Mouse (Mus musculus) urinary bladder, postnatal 0 days (tissue): ENCODE results near the gene Dck. TPM values are rescaled to one million over a fixed set of nuclear protein-coding genes. Genes with fewer than 3 reads are reported as not detected.

Experiments
- polyA plus RNA-seq: library from polyadenylated mRNA; unstranded; fragments of >200 nt; fragmentation: Nextera tagmentation; extraction: Ambion mirVana; gene quantifications from 2 replicates; pipeline ENCODE4 v1.2.1, GENCODE M21; 2015

The Dck gene
- polyA plus RNA-seq: 7.7 and 12.6 TPM in 2 replicates

DNA sequence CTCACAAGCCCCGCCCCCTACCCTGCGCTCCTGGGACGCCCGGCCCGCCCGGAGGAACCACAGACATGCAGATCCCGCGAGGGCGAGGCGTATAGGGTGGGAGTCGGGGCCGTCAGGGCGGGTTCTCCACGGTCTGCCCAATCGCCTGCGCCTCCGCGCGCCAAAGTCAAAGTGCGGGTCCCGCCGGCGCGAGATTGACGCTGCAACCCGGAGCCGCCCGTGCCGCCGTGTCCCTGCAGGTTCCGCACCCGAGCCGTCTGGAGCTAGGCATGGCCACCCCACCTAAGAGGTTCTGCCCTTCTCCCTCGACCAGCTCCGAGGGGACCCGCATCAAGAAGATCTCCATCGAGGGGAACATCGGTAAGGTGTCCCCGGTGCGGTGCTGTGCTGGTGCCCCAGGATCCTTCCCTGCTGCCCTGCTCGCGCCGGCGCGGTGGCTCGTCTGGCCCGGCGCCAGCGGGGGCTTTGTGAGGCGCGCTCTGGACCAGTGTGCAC is at the start of gene Dck:
Gene Dck, plus strand, starts transcription at position 10 of the 495 bp plus-strand sequence.

DNA sequence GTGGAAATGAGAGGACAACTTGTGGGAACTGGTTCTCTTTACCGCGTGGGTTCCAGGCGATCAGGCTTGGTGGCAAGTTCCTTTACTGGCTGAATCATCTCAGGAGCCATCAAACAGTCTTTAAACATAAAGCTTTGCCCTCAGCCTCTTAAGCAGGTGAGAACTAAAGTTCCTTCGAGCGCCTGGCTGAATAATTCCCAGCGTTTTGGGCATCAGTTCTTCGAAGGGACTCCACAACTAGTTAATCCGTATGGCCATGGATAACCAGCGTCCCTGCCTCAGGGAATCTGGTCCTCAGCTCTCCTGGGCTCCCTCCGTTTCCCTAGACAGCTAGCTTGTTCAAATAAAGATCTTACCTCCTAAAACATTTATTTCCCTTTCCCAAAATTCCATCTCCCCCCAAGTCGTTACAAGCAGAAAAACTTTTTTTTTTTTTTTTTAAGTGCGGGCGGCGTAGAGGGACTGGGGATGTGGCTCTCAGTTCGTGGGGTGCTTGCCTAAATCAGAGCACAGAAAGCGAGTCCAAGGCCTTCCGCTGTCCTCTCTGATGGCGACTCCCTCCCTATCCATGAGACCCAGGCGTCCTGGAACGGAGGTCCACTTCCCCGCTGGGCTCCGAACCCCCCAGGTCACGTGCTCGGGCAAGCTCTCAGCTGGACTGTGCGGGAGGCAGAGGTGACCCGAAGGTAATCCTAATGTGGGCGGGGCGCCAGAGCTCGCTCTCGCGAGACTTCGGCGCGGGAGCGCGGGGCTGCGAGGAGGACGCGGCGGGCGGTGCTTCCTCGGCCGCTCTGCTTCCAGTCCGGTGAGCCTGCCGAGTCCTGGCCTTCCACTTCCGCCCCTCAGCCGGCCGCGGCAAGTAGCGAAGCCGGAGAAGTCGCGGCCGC is 44.4 kb upstream of the Dck start, which contains the start of gene Mob1b:
Gene Mob1b, plus strand, starts transcription at position 740 of the 887 bp plus-strand sequence.

Other genes starting within 250 kb of the Dck start
- gene Jchain, start 237.1 kb upstream of the Dck start, polyA plus RNA-seq: 0.12 and 0.15 TPM in 2 replicates
- 43.9 and 51.2 TPM in 2 replicates for gene Utp3, start 210.5 kb upstream of the Dck start, polyA plus RNA-seq
- 8.7 and 10.8 TPM in 2 replicates for gene Rufy3, start 200.0 kb upstream of the Dck start, polyA plus RNA-seq
- gene Grsf1, start 88.8 kb upstream of the Dck start, polyA plus RNA-seq: 29.4 and 33.3 TPM in 2 replicates
- gene Mob1b, start 44.1 kb upstream of the Dck start, polyA plus RNA-seq: 7.6 and 9.0 TPM in 2 replicates
- gene Slc4a4, start 121.8 kb downstream of the Dck start, polyA plus RNA-seq: 1.2 and 1.4 TPM in 2 replicates